In the genomic region with DNA sequence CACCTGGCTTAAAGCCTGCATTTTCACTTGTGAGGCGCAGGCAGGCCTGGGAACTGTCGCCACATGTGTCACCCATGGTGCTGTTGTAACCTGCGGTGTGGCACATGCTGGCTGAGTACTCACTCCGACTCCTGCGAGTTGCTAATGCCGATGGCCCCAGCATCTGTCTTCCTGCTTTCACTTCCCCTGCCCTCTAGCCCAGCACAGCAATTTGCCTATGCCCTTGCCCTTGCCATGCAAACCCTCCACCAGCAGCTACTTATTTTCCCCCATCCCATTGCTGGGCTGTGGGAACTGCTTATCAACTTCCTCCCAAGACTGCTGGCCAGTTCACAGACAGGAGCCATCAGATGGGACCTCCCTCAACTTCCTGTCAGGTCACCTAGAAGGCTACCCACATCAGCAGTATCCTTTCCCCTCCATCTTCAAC, we compare ENCODE assay signal across 8 mouse cellular contexts. TPM values are rescaled to one million over a fixed set of nuclear protein-coding genes. Genes with fewer than 3 reads are reported as not detected.
DNase-seq lines count a peak whose midpoint lies in the region; ATAC-seq and TF ChIP-seq lines count a peak whose summit lies in the region.

No protein-coding gene starts in this region.

- no peak for TF ChIP-seq CTCF in heart, adult 2 months (IDR thresholded peaks at IDR 0.05)
- TF ChIP-seq CTCF in lung, adult 2 months (IDR thresholded peaks at IDR 0.05; ENCODE audit: insufficient read depth, low read length): no peak

- no peak overlapping the region for H3K4me3 ChIP-seq in heart, adult 2 months
- no peak overlapping the region for H3K4me3 ChIP-seq in lung, adult 2 months (replicated peaks; ENCODE audit: extremely low read depth, low read depth, low read length)
- no peak overlapping the region for H3K4me3 ChIP-seq in neural tube, embryonic 15.5 days (replicated peaks)
- no peak overlapping the region for H3K4me3 ChIP-seq in forebrain, embryonic 11.5 days (ENCODE audit: low read depth, low read length)
- no peak overlapping the region for H3K4me3 ChIP-seq in hindbrain, embryonic 14.5 days (replicated peaks; ENCODE audit: low read length)

- peak overlapping the region; percentile 2 for H3K9ac ChIP-seq in heart, adult 2 months (ENCODE audit: low read depth, low read length)
- no peak overlapping the region for H3K9ac ChIP-seq in neural tube, embryonic 15.5 days (replicated peaks)
- no peak overlapping the region for H3K9ac ChIP-seq in forebrain, embryonic 11.5 days (ENCODE audit: low read length)
- no peak overlapping the region for H3K9ac ChIP-seq in hindbrain, embryonic 14.5 days

- peak; percentile 70 for TF ChIP-seq EP300 in heart, adult 2 months (IDR thresholded peaks at IDR 0.05; ENCODE audit: insufficient read depth, low read depth, low read length)

- no peaks in the 10 kb centered on the region for H3K79me2 ChIP-seq in heart, adult 2 months (replicated peaks; ENCODE audit: control insufficient read depth, insufficient read depth, low read length)

- TF ChIP-seq POLR2A in heart, adult 2 months (IDR thresholded peaks at IDR 0.05; ENCODE audit: insufficient read depth, low read depth, low read length): peak; percentile 51; the same call in 1 of the 2 replicates
- TF ChIP-seq POLR2A in lung, adult 2 months (IDR thresholded peaks at IDR 0.05; ENCODE audit: borderline replicate concordance, extremely low read depth, low read depth, low read length): peak; percentile 22; the same call in 1 of the 2 replicates

- intact Hi-C loops in heart, adult 2 months (cut with DNase I): no loop called here

- H3K36me3 ChIP-seq in heart, adult 2 months (ENCODE audit: control insufficient read depth, insufficient read depth, low read length): peaks cover 9% of the 10 kb centered on the region
- H3K36me3 ChIP-seq in neural tube, embryonic 15.5 days: peaks cover 4% of the 10 kb centered on the region
- no peaks in the 10 kb centered on the region for H3K36me3 ChIP-seq in forebrain, embryonic 11.5 days (ENCODE audit: control insufficient read depth, insufficient read depth, low read length)
- peaks cover 11% of the 10 kb centered on the region for H3K36me3 ChIP-seq in hindbrain, embryonic 14.5 days (replicated peaks; ENCODE audit: control insufficient read depth, insufficient read depth)

- WGBS in heart, adult 2 months: 57% methylated on average over 6 of the region's 6 CpGs
- 54% methylated on average over 6 of the region's 6 CpGs for WGBS in lung, adult 2 months
- WGBS in neural tube, embryonic 15.5 days: 92% methylated on average over 6 of the region's 6 CpGs
- 95% methylated on average over 6 of the region's 6 CpGs for WGBS in forebrain, embryonic 11.5 days
- 94% methylated on average over 6 of the region's 6 CpGs for WGBS in hindbrain, embryonic 14.5 days

- H3K4me2 ChIP-seq in neural tube, embryonic 15.5 days: no peak overlapping the region
- no peak overlapping the region for H3K4me2 ChIP-seq in forebrain, embryonic 11.5 days (ENCODE audit: low read depth, low read length, severe bottlenecking)
- no peak overlapping the region for H3K4me2 ChIP-seq in hindbrain, embryonic 14.5 days (replicated peaks)

- peak overlapping the region; percentile 91 for H3K27ac ChIP-seq in heart, adult 2 months
- no peak overlapping the region for H3K27ac ChIP-seq in neural tube, embryonic 15.5 days (replicated peaks)
- H3K27ac ChIP-seq in forebrain, embryonic 11.5 days (ENCODE audit: low read depth, low read length): no peak overlapping the region
- H3K27ac ChIP-seq in hindbrain, embryonic 14.5 days: no peak overlapping the region

- H3K27me3 ChIP-seq in heart, adult 2 months (ENCODE audit: control insufficient read depth, insufficient read depth, low read length): no peaks in the 10 kb centered on the region
- H3K27me3 ChIP-seq in neural tube, embryonic 15.5 days (replicated peaks): no peaks in the 10 kb centered on the region
- no peaks in the 10 kb centered on the region for H3K27me3 ChIP-seq in forebrain, embryonic 11.5 days (ENCODE audit: control insufficient read depth, insufficient read depth, low read length)
- no peaks in the 10 kb centered on the region for H3K27me3 ChIP-seq in hindbrain, embryonic 14.5 days (ENCODE audit: control insufficient read depth, insufficient read depth, low read length)

- DNase-seq in kidney, postnatal 36 days: peak; percentile 35 to 64
- DNase-seq in kidney, postnatal 4 days: no peak
- DNase-seq in heart, adult 2 months: peak; percentile 67 to 78
- DNase-seq in lung, adult 2 months: no peak
- DNase-seq in thymus, postnatal 0 days (ENCODE audit: low spot score): peak; percentile 63
- no peak for DNase-seq in forebrain, embryonic 11.5 days (ENCODE audit: low spot score)
- DNase-seq in hindbrain, embryonic 14.5 days (ENCODE audit: low spot score): no peak

- ATAC-seq in neural tube, embryonic 15.5 days (ENCODE audit: low FRiP score): no peak
- ATAC-seq in forebrain, embryonic 11.5 days (replicated peaks; ENCODE audit: low FRiP score): no peak
- no peak for ATAC-seq in hindbrain, embryonic 14.5 days (ENCODE audit: low FRiP score)

- H3K9me3 ChIP-seq in neural tube, embryonic 15.5 days (replicated peaks): no peaks in the 10 kb centered on the region
- H3K9me3 ChIP-seq in forebrain, embryonic 11.5 days (ENCODE audit: control insufficient read depth, low read length): no peaks in the 10 kb centered on the region
- H3K9me3 ChIP-seq in hindbrain, embryonic 14.5 days (ENCODE audit: control insufficient read depth, low read length): no peaks in the 10 kb centered on the region

- H3K4me1 ChIP-seq in heart, adult 2 months (ENCODE audit: control insufficient read depth, insufficient read depth, low read length): peaks cover 47% of the 10 kb centered on the region
- H3K4me1 ChIP-seq in lung, adult 2 months (ENCODE audit: control insufficient read depth, insufficient read depth, low read length): peaks cover 29% of the 10 kb centered on the region
- peaks cover 24% of the 10 kb centered on the region for H3K4me1 ChIP-seq in neural tube, embryonic 15.5 days
- H3K4me1 ChIP-seq in forebrain, embryonic 11.5 days (replicated peaks; ENCODE audit: control insufficient read depth, insufficient read depth, low read length): no peaks in the 10 kb centered on the region
- peaks cover 10% of the 10 kb centered on the region; the same call in 1 of the 2 replicates for H3K4me1 ChIP-seq in hindbrain, embryonic 14.5 days (replicated peaks; ENCODE audit: control insufficient read depth, insufficient read depth, low read length)

RNA-seq across cellular contexts. Expression of gene Ascc1, which starts 21.8 kb away (rescaled TPM):
- total RNA-seq in heart, adult 2 months (2021): 10 to 100 TPM; 20.5 to 24.1 TPM
- 22.5 and 36.6 TPM in 2 replicates for polyA plus RNA-seq in heart, adult 2 months (2012; rRNA removed)
- 21.1 and 29.5 TPM in 2 replicates for polyA plus RNA-seq in lung, adult 2 months (2012; rRNA removed)
- 38.5 and 43.2 TPM in 2 replicates for polyA plus RNA-seq in thymus, postnatal 0 days (2015; fragmentation: Nextera tagmentation; extraction: Ambion mirVana)
- 45.4 and 47.3 TPM in 2 replicates for polyA plus RNA-seq in neural tube, embryonic 15.5 days (2015; fragmentation: Nextera tagmentation; extraction: Ambion mirVana)
- 35.8 and 38.4 TPM in 2 replicates for polyA plus RNA-seq in forebrain, embryonic 11.5 days (2014; fragmentation: Nextera tagmentation; extraction: Ambion mirVana)
- 45.6 and 45.9 TPM in 2 replicates for polyA plus RNA-seq in hindbrain, embryonic 14.5 days (2014; fragmentation: Nextera tagmentation; extraction: Ambion mirVana)

RNA-seq across cellular contexts. Expression of gene Anapc16, which starts 22.1 kb away (rescaled TPM):
- 10 to 100 TPM; 58.6 to 70.1 TPM for total RNA-seq in heart, adult 2 months (2021)
- polyA plus RNA-seq in heart, adult 2 months (2012; rRNA removed): 90.3 and 103 TPM in 2 replicates
- polyA plus RNA-seq in lung, adult 2 months (2012; rRNA removed): 61.1 and 64.5 TPM in 2 replicates
- polyA plus RNA-seq in thymus, postnatal 0 days (2015; fragmentation: Nextera tagmentation; extraction: Ambion mirVana): 139 and 168 TPM in 2 replicates
- 106 TPM in 2 replicates for polyA plus RNA-seq in neural tube, embryonic 15.5 days (2015; fragmentation: Nextera tagmentation; extraction: Ambion mirVana)
- 94.6 and 99.4 TPM in 2 replicates for polyA plus RNA-seq in forebrain, embryonic 11.5 days (2014; fragmentation: Nextera tagmentation; extraction: Ambion mirVana)
- 94.2 and 110 TPM in 2 replicates for polyA plus RNA-seq in hindbrain, embryonic 14.5 days (2014; fragmentation: Nextera tagmentation; extraction: Ambion mirVana)

RNA-seq across cellular contexts. Expression of gene Ddit4, which starts 29.2 kb away (rescaled TPM):
- total RNA-seq in heart, adult 2 months (2021): 100 to 1,000 TPM in 1 of 2 experiments, 10 to 100 TPM in 1; 70.7 to 219 TPM
- polyA plus RNA-seq in heart, adult 2 months (2012; rRNA removed): 48.0 and 55.5 TPM in 2 replicates
- polyA plus RNA-seq in lung, adult 2 months (2012; rRNA removed): 32.6 and 53.4 TPM in 2 replicates
- polyA plus RNA-seq in thymus, postnatal 0 days (2015; fragmentation: Nextera tagmentation; extraction: Ambion mirVana): 50.6 and 54.7 TPM in 2 replicates
- polyA plus RNA-seq in neural tube, embryonic 15.5 days (2015; fragmentation: Nextera tagmentation; extraction: Ambion mirVana): 80.8 and 91.6 TPM in 2 replicates
- polyA plus RNA-seq in forebrain, embryonic 11.5 days (2014; fragmentation: Nextera tagmentation; extraction: Ambion mirVana): 7.4 and 9.5 TPM in 2 replicates
- polyA plus RNA-seq in hindbrain, embryonic 14.5 days (2014; fragmentation: Nextera tagmentation; extraction: Ambion mirVana): 8.8 and 10.5 TPM in 2 replicates

Comparison
In these comparisons a context has a peak if more than half of its experiments do, and no peak if none do; other contexts are left out.
1. DNase-seq: peak in kidney, postnatal 36 days (2 of 2), heart, adult 2 months (2 of 2) and thymus, postnatal 0 days (single experiment); none in kidney, postnatal 4 days (0 of 2), lung, adult 2 months (single experiment), forebrain, embryonic 11.5 days (single experiment) and hindbrain, embryonic 14.5 days (single experiment).